Mouse (Mus musculus): ENCODE results near the gene Actn4. TPM values are rescaled to one million over a fixed set of nuclear protein-coding genes. Genes with fewer than 3 reads are reported as not detected.

Actn4 gene
- 10 to 100 TPM; 57.8 to 82.0 (median 75.8) TPM for total RNA-seq (2022)

- peak; percentile 98 for DNase-seq (ENCODE audit: low spot score)
Measured at GRCm38 (mm10) chr7:28961927-28962670, at the start of gene Actn4. Actn4 (minus strand) TSS chr7:28962340.

- DNase-seq (ENCODE audit: low spot score), result no peak
Measured at GRCm38 (mm10) chr7:29008714-29009113, 46.6 kb upstream of the Actn4 start.

DNA sequence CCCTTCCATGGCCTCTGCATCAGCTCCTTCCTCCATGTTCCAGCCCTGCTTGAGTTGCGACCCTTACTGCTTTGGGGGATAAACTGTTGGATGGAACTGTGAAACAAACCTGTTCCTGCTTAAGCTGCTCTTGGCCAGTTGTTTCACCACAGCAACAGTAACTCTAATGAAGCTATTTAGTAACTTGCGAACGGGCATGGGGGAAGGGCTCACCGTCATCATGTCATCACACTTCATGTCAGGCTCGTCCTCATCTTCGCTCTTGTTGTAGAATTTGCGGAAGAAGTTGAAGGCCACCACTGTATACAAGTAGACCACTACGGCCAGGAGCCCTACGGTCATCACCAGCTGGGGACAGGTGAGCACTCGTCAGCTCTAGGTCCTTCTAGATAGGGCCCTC, 46.0 kb upstream of the Actn4 start:
- no peak for DNase-seq (ENCODE audit: low spot score)

GRCm38 (mm10) chr7:29007224-29008101, 45.3 kb upstream of the Actn4 start:
- DNase-seq (ENCODE audit: low spot score), result peak; percentile 1

- DNase-seq (ENCODE audit: low spot score), result peak; percentile 31
Measured at GRCm38 (mm10) chr7:29000651-29001605, 38.8 kb upstream of the Actn4 start.

GRCm38 (mm10) chr7:28993402-28993801, 31.3 kb upstream of the Actn4 start:
- DNase-seq (ENCODE audit: low spot score), result no peak

GRCm38 (mm10) chr7:28992997-28993396, 30.9 kb upstream of the Actn4 start:
- no peak for DNase-seq (ENCODE audit: low spot score)

GRCm38 (mm10) chr7:28991616-28992015, 29.5 kb upstream of the Actn4 start:
- DNase-seq (ENCODE audit: low spot score), result no peak

DNA sequence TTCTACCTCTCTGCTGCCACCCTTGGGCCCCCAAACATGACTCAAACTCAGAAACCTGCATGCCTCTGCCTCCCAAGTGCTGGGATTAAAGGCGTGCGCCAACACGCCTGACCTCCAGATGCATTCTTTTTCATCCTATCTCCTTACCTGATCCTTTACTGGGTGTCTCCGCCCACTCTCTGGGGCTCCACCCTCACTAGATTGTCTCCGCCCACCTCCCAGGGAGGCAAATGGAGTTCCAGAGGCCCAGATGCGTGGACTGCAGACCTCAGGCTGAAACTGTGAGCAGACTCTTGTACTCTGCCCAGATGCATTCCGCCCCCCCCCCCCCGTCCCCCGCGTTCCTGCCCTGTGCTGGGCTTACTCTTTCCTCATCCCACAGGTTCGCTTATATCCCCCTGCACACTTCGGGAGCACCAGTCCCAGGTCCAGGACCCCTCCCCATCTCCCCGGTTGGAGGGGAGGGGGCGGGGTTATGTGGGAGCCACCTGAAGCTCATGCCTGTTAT, 28.7 kb upstream of the Actn4 start:
- no peak for DNase-seq (ENCODE audit: low spot score)

GRCm38 (mm10) chr7:28985207-28985606, 23.1 kb upstream of the Actn4 start:
- no peak for DNase-seq (ENCODE audit: low spot score)

DNA sequence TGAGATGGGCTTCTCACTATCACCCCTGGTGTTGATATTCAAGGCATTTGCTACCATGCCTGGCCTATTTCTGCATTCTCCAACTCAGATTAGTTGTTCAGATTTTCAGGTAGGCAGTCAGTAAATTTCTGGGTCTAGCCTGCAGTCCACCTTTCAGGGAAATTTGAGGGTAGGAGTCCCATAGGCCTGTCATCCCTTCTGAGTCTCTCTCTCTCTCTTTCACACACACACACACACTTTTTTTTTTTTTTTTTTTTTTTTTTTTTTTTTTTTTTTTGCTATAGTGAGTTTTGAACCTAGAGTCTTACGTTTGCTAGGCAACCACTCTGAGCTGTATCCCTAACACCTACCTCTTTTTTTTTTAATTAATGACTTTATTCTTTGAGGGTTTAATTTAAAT, 22.3 kb upstream of the Actn4 start:
- DNase-seq (ENCODE audit: low spot score), result no peak

DNA sequence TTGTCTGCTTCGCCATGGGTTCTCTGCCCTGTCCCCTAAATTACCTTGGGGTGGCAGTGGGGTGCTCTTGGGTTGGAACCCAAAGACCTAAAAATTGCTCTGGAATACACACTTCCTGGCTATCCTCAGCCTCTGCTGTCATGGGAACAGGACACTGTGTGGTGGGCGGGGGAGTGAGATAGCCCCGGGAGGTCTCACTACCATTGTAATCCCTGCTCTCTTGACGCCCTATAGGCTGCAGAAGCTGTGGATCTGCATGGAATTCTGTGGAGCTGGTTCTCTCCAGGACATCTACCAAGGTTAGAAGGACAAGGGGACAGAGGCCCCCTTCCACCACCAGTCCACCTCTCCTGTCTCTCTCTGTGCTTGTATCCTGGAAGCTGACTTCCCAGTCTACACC, 21.7 kb upstream of the Actn4 start:
- DNase-seq (ENCODE audit: low spot score), result no peak

DNA sequence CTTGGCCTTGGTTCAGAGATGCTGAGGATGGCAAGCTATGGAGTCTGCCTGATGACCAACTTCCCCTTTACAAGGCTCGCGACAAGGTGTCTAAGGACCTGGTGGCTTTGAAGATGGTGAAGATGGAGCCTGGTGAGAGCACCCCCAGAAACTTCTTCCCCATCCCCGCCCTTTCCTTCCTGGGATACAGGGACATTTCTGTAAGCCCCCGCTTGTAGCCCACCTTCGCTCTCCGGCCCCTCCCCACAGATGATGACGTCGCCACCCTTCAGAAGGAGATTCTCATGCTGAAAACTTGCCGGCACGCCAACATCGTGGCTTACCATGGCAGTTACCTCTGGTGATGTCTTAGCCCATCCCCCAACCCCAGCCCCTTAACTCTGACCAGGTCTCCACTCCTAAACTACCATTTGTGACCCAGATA, 21.0 kb upstream of the Actn4 start:
- DNase-seq (ENCODE audit: low spot score), result no peak

- no peak for DNase-seq (ENCODE audit: low spot score)
Measured at GRCm38 (mm10) chr7:28982274-28983013, 20.3 kb upstream of the Actn4 start.

DNA sequence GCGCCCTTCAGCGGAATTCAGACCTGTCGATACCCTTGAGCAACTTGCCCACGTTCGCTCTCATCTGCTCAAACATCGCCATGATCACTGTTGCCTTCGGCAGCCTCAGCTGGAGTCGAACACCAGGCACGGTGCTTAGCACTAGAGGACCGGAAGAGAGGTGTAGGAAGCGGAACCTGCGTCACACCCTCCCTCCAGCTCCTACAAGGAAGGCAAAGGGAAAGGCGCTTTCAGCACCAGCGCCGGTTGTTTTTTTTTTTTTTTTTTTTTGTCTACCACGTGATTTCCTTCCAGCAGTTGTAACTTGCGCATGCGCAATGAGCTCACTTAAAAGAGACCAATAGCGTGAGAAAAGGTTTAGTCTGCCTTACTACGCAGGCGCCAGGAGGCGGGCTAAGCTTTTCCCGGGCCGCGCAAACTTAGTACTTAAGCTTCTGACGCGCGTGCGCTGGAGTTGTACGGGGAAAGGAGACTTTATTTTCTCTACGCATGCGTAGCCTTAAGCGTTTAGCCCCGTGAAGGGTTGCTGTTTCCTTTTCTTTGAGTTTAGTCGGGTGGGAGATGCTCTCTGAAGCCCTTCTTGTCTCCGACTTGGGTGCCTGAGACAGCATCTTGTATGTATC, 19.6 kb upstream of the Actn4 start, which contains the start of the genes Eif3k and Map4k1:
Gene Eif3k (minus strand): TSS at position 214 of the 623 bp plus-strand sequence.
Gene Map4k1 (plus strand): TSS at position 400 of the 623 bp plus-strand sequence.
- DNase-seq (ENCODE audit: low spot score), result peak; percentile 98

DNA sequence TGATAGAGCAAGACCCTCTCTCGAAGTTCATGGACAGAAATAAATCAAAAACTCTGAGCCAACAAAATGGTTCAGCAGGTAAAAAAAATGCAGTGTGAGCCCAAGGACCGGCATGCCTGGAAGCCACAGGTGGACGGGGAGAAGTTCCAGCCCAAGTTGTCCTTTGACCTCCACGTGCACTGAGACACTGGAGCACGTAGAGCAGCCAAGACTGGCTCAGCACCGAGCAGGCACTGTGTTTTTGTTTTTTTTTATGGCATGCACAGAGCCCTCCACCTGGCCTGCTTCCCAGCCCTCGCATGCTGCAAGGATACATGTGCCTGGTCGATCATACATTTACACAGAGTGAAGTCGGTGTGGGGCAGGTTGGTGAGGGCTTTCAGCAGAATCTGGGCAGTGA, 15.4 kb upstream of the Actn4 start:
- no peak for DNase-seq (ENCODE audit: low spot score)

- DNase-seq (ENCODE audit: low spot score), result no peak
Measured at GRCm38 (mm10) chr7:28973025-28973424, 10.9 kb upstream of the Actn4 start.

DNA sequence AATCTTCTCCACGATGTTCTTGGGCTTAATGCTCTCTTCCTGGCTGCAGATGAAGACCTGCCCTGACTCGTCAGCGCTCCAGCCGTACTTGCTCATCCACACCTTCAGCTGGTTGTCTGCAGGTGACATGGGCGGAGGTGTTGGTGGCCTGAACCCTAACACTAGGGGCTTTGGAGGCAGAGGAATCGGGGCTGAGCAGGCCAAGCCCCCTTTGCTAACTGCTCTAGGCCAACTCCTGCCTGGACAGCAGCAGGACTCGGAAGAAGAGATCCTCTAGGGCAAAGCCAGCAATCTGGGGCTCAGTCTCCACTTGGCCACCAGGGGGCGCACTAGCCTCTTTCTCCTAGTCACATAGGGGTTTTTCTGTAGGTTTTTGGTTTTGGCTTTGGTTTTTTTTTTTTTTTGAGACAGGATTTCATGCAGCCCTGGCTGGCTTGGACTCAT, 10.4 kb upstream of the Actn4 start:
- no peak for DNase-seq (ENCODE audit: low spot score)

DNA sequence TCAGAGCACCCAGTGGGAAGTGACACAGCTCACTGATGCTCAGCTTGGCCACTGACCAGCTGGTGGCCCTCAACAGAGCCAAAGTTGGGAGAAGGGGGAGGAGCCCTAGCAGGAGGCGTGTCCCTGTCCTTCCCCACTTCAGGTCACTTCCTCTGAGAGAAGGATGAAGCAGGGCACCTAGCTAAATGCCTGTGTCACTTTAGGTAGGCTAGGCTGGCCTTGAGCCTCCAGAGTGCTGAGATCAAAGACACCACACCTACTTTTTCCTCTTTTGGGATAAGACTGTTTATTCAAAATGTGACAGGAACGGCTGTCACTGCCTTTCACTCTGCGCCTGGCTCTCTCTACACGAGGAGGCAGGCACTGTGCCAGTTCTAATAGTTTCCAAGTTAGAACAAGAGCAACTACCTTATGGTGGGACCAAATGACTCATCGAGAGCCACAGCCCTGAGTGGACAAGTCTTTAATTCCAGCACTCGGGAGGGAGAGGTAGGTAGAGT, 9.7 kb upstream of the Actn4 start:
- DNase-seq (ENCODE audit: low spot score), result no peak

DNA sequence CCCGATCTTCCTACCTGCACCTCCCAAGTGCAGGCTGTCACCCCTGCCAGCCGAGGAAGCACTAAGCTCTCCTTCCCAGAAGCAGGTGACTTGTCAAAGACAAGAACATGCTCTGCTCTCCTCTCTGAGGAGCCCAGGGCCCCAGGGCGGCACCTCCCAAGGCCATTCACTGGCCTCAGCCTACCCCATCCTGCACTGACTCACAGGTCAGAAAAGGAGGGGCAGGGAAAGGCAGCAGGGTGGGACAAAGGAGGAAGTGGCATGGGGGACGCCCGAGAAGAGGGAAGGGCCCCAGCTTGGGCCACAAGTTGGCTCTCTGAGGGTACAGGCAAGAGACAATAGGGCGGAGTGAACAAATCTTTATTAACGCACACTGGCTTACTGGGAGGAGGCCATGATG, 8.9 kb upstream of the Actn4 start:
- no peak for DNase-seq (ENCODE audit: low spot score)
